Mouse (Mus musculus): ENCODE data around the gene Rgcc. TPM values are rescaled to one million over a fixed set of nuclear protein-coding genes. Genes with fewer than 3 reads are reported as not detected.

Rgcc gene
- polyA plus RNA-seq, 1 experiment from 2014 or later: 75.8 TPM

GRCm38 (mm10) chr14:79239402-79239801 lies 62.0 kb downstream of the Rgcc start:
- ATAC-seq (replicated peaks; ENCODE audit: low FRiP score): no peak
- Histone ChIP-seq H3K4me1 (replicated peaks; ENCODE audit: control insufficient read depth, insufficient read depth, low read length) (peaks cover under 1% of the 10 kb centered on the region; the same call in 1 of the 2 replicates), H3K4me3 (ENCODE audit: low read depth, low read length) (no peak overlapping the region), H3K27ac (ENCODE audit: low read depth, low read length) (no peak overlapping the region), H3K9ac (ENCODE audit: low read length) (no peak overlapping the region), H3K9me3 (ENCODE audit: control insufficient read depth, low read length) (peaks cover 4% of the 10 kb centered on the region; the same call in 1 of the 2 replicates), H3K4me2 (ENCODE audit: low read depth, low read length, severe bottlenecking) (no peak overlapping the region), H3K27me3 (ENCODE audit: control insufficient read depth, insufficient read depth, low read length) (no peaks in the 10 kb centered on the region), H3K36me3 (ENCODE audit: control insufficient read depth, insufficient read depth, low read length) (no peaks in the 10 kb centered on the region)
- no peak for DNase-seq (ENCODE audit: low spot score)
- 94% methylated on average over 12 of the region's 12 CpGs for WGBS

Other genes with a start within 250 kb of the Rgcc start
- not detected in 2 replicates for gene Zfp957, start 54.3 kb downstream of the Rgcc start, polyA plus RNA-seq (2014; fragmentation: Nextera tagmentation; extraction: Ambion mirVana)
- 48.5 and 49.1 TPM in 2 replicates for gene Naa16, start 89.1 kb upstream of the Rgcc start, polyA plus RNA-seq (2014; fragmentation: Nextera tagmentation; extraction: Ambion mirVana)
- 10.5 and 11.1 TPM in 2 replicates for gene Mtrf1, start 96.1 kb upstream of the Rgcc start, polyA plus RNA-seq (2014; fragmentation: Nextera tagmentation; extraction: Ambion mirVana)
- gene Kbtbd7, start 124.9 kb upstream of the Rgcc start, polyA plus RNA-seq (2014; fragmentation: Nextera tagmentation; extraction: Ambion mirVana): 19.7 and 21.3 TPM in 2 replicates
- gene Kbtbd6, start 150.2 kb upstream of the Rgcc start, polyA plus RNA-seq (2014; fragmentation: Nextera tagmentation; extraction: Ambion mirVana): 7.9 and 8.1 TPM in 2 replicates
- gene Elf1, start 179.5 kb upstream of the Rgcc start, polyA plus RNA-seq (2014; fragmentation: Nextera tagmentation; extraction: Ambion mirVana): 7.5 and 7.6 TPM in 2 replicates
- gene Wbp4, start 179.9 kb upstream of the Rgcc start, polyA plus RNA-seq (2014; fragmentation: Nextera tagmentation; extraction: Ambion mirVana): 58.4 and 58.6 TPM in 2 replicates